Mouse (Mus musculus): ENCODE data around the gene Dnah11. TPM values are rescaled to one million over a fixed set of nuclear protein-coding genes. Genes with fewer than 3 reads are reported as not detected.
A peak's percentile ranks its signal among the peaks of the same experiment; 100 is the strongest.

Dnah11 gene
- polyA plus RNA-seq, 1 experiment from 2014 or later: 0.05 TPM

- Histone ChIP-seq H3K27me3 (ENCODE audit: control insufficient read depth, insufficient read depth, low read length) (no peaks in the 10 kb centered on the region), H3K4me1 (ENCODE audit: control insufficient read depth, insufficient read depth, low read length) (no peaks in the 10 kb centered on the region), H3K27ac (ENCODE audit: low read length) (no peak overlapping the region), H3K9me3 (replicated peaks; ENCODE audit: control insufficient read depth, low read length) (no peaks in the 10 kb centered on the region), H3K9ac (ENCODE audit: low read length) (no peak overlapping the region), H3K36me3 (ENCODE audit: control insufficient read depth, insufficient read depth, low read length) (no peaks in the 10 kb centered on the region), H3K4me2 (ENCODE audit: low read depth, low read length) (no peak overlapping the region), H3K4me3 (replicated peaks; ENCODE audit: low read length) (no peak overlapping the region)
- 86% methylated on average over 6 of the region's 6 CpGs for WGBS
- no peak for ATAC-seq (ENCODE audit: insufficient read depth, low FRiP score)
Measured at GRCm38 (mm10) chr12:117848621-117849020, 350.2 kb downstream of the Dnah11 start.

DNA sequence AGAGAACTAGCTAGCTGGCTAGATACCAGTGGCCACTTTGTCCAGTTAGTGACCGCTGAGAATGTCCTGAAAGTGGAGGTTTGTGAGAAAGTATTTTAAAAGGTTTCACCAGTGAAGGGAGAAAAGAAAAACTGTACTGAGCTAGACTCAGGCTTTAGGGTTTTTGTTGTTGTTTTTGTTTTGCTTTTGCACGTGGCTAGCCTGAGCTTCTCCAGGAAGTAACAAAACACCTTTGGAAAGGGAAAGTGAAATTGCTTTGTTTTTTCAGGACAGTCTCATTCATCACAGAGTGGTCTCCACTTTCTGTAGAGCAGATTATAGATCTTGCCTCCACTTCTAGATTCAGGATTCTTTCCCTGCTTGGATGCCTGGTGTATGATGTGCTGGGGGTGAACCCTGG is 353.9 kb downstream of the Dnah11 start:
- H3K36me3 ChIP-seq (ENCODE audit: control insufficient read depth, insufficient read depth, low read length): no peaks in the 10 kb centered on the region
- H3K9ac ChIP-seq (ENCODE audit: low read length): peak overlapping the region; percentile 49
- 39% methylated on average over 2 of the region's 2 CpGs for WGBS
- peak overlapping the region; percentile 88 for H3K4me3 ChIP-seq (replicated peaks; ENCODE audit: low read length)
- no peaks in the 10 kb centered on the region for H3K9me3 ChIP-seq (replicated peaks; ENCODE audit: control insufficient read depth, low read length)
- H3K27ac ChIP-seq (ENCODE audit: low read length): no peak overlapping the region
- H3K4me2 ChIP-seq (ENCODE audit: low read depth, low read length): peak overlapping the region; percentile 94
- H3K4me1 ChIP-seq (ENCODE audit: control insufficient read depth, insufficient read depth, low read length): peaks cover 4% of the 10 kb centered on the region; the same call in 1 of the 2 replicates
- no peak for ATAC-seq (ENCODE audit: insufficient read depth, low FRiP score)
- no peaks in the 10 kb centered on the region for H3K27me3 ChIP-seq (ENCODE audit: control insufficient read depth, insufficient read depth, low read length)

DNA sequence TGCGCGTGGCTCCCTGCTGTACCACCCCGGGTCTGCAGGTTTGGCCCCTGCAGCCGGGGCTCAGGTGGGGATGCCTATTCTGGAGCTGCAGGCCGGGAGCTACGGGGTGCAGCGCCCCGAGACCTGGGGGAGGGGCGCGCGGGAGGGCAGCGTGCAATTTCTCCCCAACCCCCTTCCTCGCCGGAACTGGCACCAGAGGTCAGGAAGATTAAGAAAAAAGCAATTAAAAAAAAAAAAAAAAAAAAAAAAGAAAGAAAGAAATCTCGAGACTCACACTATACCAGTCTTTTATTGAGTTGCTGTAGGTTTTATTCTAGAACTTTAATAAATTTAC is 354.8 kb downstream of the Dnah11 start:
- no peaks in the 10 kb centered on the region for H3K9me3 ChIP-seq (replicated peaks; ENCODE audit: control insufficient read depth, low read length)
- H3K9ac ChIP-seq (ENCODE audit: low read length): peak overlapping the region; percentile 91
- no peaks in the 10 kb centered on the region for H3K36me3 ChIP-seq (ENCODE audit: control insufficient read depth, insufficient read depth, low read length)
- peak overlapping the region; percentile 94 for H3K4me2 ChIP-seq (ENCODE audit: low read depth, low read length)
- WGBS: under 1% methylated on average over 15 of the region's 15 CpGs
- H3K4me3 ChIP-seq (replicated peaks; ENCODE audit: low read length): peak overlapping the region; percentile 88
- peaks cover 4% of the 10 kb centered on the region; the same call in 1 of the 2 replicates for H3K4me1 ChIP-seq (ENCODE audit: control insufficient read depth, insufficient read depth, low read length)
- ATAC-seq (ENCODE audit: insufficient read depth, low FRiP score): no peak
- H3K27ac ChIP-seq (ENCODE audit: low read length): peak overlapping the region; percentile 70; the same call in 1 of the 2 replicates
- no peaks in the 10 kb centered on the region for H3K27me3 ChIP-seq (ENCODE audit: control insufficient read depth, insufficient read depth, low read length)

- Histone ChIP-seq H3K9me3 (replicated peaks; ENCODE audit: control insufficient read depth, low read length) (no peaks in the 10 kb centered on the region), H3K9ac (ENCODE audit: low read length) (peak overlapping the region; percentile 91), H3K27me3 (ENCODE audit: control insufficient read depth, insufficient read depth, low read length) (no peaks in the 10 kb centered on the region), H3K4me2 (ENCODE audit: low read depth, low read length) (peak overlapping the region; percentile 94), H3K4me1 (ENCODE audit: control insufficient read depth, insufficient read depth, low read length) (peaks cover 4% of the 10 kb centered on the region; the same call in 1 of the 2 replicates), H3K36me3 (ENCODE audit: control insufficient read depth, insufficient read depth, low read length) (no peaks in the 10 kb centered on the region), H3K4me3 (replicated peaks; ENCODE audit: low read length) (peak overlapping the region; percentile 88), H3K27ac (ENCODE audit: low read length) (peak overlapping the region; percentile 70)
- WGBS: under 1% methylated on average over 73 of the region's 75 CpGs
- peak; percentile 92 for ATAC-seq (ENCODE audit: insufficient read depth, low FRiP score)
Measured at GRCm38 (mm10) chr12:117843302-117844074, 355.4 kb downstream of the Dnah11 start.

DNA sequence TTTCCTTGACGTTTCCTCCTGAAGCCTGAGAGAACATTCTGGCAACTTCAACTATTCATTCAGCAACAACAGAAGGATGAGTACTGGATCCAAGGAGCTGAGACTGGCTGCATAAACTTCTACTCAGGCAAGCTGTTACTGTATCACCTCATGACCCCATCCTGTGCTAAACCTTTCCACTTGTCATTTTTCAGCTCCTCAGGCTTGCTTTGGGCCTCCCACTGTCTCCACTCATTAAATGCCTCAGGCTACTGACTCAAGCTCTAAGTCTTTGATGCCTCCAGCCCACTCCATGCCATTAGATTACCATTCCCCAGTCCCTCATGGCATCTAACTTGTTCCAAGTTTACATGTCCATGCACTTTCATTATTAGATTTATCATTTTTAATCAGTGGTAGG is 356.2 kb downstream of the Dnah11 start:
- H3K27ac ChIP-seq (ENCODE audit: low read length): no peak overlapping the region
- H3K27me3 ChIP-seq (ENCODE audit: control insufficient read depth, insufficient read depth, low read length): no peaks in the 10 kb centered on the region
- H3K4me3 ChIP-seq (replicated peaks; ENCODE audit: low read length): no peak overlapping the region
- no peak overlapping the region for H3K9ac ChIP-seq (ENCODE audit: low read length)
- peaks cover 4% of the 10 kb centered on the region; the same call in 1 of the 2 replicates for H3K4me1 ChIP-seq (ENCODE audit: control insufficient read depth, insufficient read depth, low read length)
- no peak overlapping the region for H3K4me2 ChIP-seq (ENCODE audit: low read depth, low read length)
- 78% methylated on average over 1 of the region's 1 CpGs for WGBS
- no peaks in the 10 kb centered on the region for H3K36me3 ChIP-seq (ENCODE audit: control insufficient read depth, insufficient read depth, low read length)
- no peaks in the 10 kb centered on the region for H3K9me3 ChIP-seq (replicated peaks; ENCODE audit: control insufficient read depth, low read length)
- no peak for ATAC-seq (ENCODE audit: insufficient read depth, low FRiP score)

- Histone ChIP-seq H3K4me2 (ENCODE audit: low read depth, low read length) (no peak overlapping the region), H3K9me3 (replicated peaks; ENCODE audit: control insufficient read depth, low read length) (no peaks in the 10 kb centered on the region), H3K27me3 (ENCODE audit: control insufficient read depth, insufficient read depth, low read length) (no peaks in the 10 kb centered on the region), H3K4me1 (ENCODE audit: control insufficient read depth, insufficient read depth, low read length) (peaks cover 4% of the 10 kb centered on the region; the same call in 1 of the 2 replicates), H3K27ac (ENCODE audit: low read length) (no peak overlapping the region), H3K4me3 (replicated peaks; ENCODE audit: low read length) (no peak overlapping the region), H3K9ac (ENCODE audit: low read length) (no peak overlapping the region), H3K36me3 (ENCODE audit: control insufficient read depth, insufficient read depth, low read length) (no peaks in the 10 kb centered on the region)
- 69% methylated on average over 1 of the region's 1 CpGs for WGBS
- no peak for ATAC-seq (ENCODE audit: insufficient read depth, low FRiP score)
Measured at GRCm38 (mm10) chr12:117840705-117841104, 358.1 kb downstream of the Dnah11 start.

DNA sequence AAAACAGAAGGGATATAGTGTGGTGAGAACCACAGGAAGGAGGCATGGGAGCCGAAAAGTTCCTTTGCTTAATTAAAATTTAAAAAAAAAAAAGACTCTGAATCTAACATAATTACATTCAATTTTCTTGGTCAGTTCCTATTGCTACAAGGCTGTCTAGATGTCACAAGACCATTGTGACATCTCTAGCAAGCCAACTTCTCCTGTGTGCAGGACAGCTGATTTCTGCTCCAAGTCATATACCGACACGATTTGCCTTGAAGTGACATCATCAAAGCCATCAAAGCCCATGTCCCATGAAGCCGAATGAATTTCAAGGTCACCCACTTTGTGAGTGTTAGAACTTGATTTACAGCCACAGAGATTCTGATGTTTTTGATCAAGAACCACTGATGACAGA is 361.5 kb downstream of the Dnah11 start:
- Histone ChIP-seq H3K36me3 (ENCODE audit: control insufficient read depth, insufficient read depth, low read length) (no peaks in the 10 kb centered on the region), H3K27me3 (ENCODE audit: control insufficient read depth, insufficient read depth, low read length) (no peaks in the 10 kb centered on the region), H3K9me3 (replicated peaks; ENCODE audit: control insufficient read depth, low read length) (no peaks in the 10 kb centered on the region), H3K4me1 (ENCODE audit: control insufficient read depth, insufficient read depth, low read length) (no peaks in the 10 kb centered on the region), H3K27ac (ENCODE audit: low read length) (no peak overlapping the region), H3K4me3 (replicated peaks; ENCODE audit: low read length) (no peak overlapping the region), H3K4me2 (ENCODE audit: low read depth, low read length) (no peak overlapping the region), H3K9ac (ENCODE audit: low read length) (no peak overlapping the region)
- WGBS: 85% methylated on average over 4 of the region's 4 CpGs
- no peak for ATAC-seq (ENCODE audit: insufficient read depth, low FRiP score)

DNA sequence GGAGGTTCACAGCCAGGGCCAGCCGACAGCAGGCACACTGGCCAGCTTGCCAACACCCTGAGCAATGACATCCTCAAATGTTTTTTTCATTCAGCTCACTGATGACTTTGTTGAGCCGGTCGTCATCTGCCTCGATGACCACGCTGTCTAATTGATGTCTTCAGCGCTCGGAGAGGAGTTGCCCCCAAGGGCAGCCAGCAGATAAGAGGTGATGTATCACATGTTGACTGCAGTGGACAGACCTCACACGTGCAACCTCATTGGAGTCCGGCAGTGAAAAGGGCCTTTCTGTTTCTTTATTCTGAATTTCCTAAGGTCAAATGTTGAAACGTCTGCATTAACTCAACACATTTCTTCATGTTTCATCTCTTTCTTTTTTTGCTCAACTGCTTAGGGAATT is 363.5 kb downstream of the Dnah11 start:
- Histone ChIP-seq H3K4me1 (ENCODE audit: control insufficient read depth, insufficient read depth, low read length) (no peaks in the 10 kb centered on the region), H3K4me3 (replicated peaks; ENCODE audit: low read length) (no peak overlapping the region), H3K9me3 (replicated peaks; ENCODE audit: control insufficient read depth, low read length) (no peaks in the 10 kb centered on the region), H3K27me3 (ENCODE audit: control insufficient read depth, insufficient read depth, low read length) (no peaks in the 10 kb centered on the region), H3K27ac (ENCODE audit: low read length) (no peak overlapping the region), H3K4me2 (ENCODE audit: low read depth, low read length) (no peak overlapping the region), H3K9ac (ENCODE audit: low read length) (no peak overlapping the region), H3K36me3 (ENCODE audit: control insufficient read depth, insufficient read depth, low read length) (no peaks in the 10 kb centered on the region)
- 20% methylated on average over 10 of the region's 10 CpGs for WGBS
- ATAC-seq (ENCODE audit: insufficient read depth, low FRiP score): no peak

DNA sequence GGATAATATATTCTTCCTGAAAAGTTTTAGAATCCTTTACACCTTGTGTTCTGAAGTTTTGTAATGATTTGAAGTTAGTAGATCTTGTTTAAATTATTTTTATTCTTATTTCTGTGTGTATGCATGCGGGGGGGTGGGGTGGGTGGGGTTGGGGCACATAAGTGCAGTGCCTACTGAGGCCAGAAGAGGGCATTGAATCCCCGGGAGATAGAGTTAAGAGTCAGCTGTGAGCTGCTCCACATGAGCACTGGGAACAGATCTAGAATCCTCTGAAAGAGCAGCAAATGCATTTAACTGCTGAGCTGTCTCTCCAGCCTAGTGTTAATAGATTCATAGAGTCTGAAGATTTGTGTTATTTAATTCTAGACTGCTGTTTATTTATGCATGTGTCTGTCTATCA is 364.2 kb downstream of the Dnah11 start:
- Histone ChIP-seq H3K27me3 (ENCODE audit: control insufficient read depth, insufficient read depth, low read length) (no peaks in the 10 kb centered on the region), H3K4me1 (ENCODE audit: control insufficient read depth, insufficient read depth, low read length) (no peaks in the 10 kb centered on the region), H3K4me3 (replicated peaks; ENCODE audit: low read length) (no peak overlapping the region), H3K27ac (ENCODE audit: low read length) (no peak overlapping the region), H3K9me3 (replicated peaks; ENCODE audit: control insufficient read depth, low read length) (no peaks in the 10 kb centered on the region), H3K9ac (ENCODE audit: low read length) (no peak overlapping the region), H3K36me3 (ENCODE audit: control insufficient read depth, insufficient read depth, low read length) (no peaks in the 10 kb centered on the region), H3K4me2 (ENCODE audit: low read depth, low read length) (no peak overlapping the region)
- WGBS: 82% methylated on average over 2 of the region's 2 CpGs
- ATAC-seq (ENCODE audit: insufficient read depth, low FRiP score): no peak

Measured in stomach, embryonic 16.5 days (tissue).